Mouse (Mus musculus) subcutaneous adipose tissue, adult 2 months (tissue): ENCODE measurements around the gene Crocc. TPM values are rescaled to one million over a fixed set of nuclear protein-coding genes. Genes with fewer than 3 reads are reported as not detected.

Experiments used
- polyA plus RNA-seq: library from polyadenylated mRNA; depleted of rRNA; stranded (reverse); fragments of >200 nt; gene quantifications from 2 replicates; pipeline ENCODE4 v1.2.3, GENCODE M21; 2012; ENCODE audit warnings: low replicate concordance; rRNA removed

Gene Crocc
- polyA plus RNA-seq, result 5.8 and 16.5 TPM in 2 replicates

GRCm38 (mm10) chr4:141060426-141061301, at the start of gene Crocc:
Gene Crocc, minus strand, starts transcription at chr4:141060550.

GRCm38 (mm10) chr4:141088033-141088432, 27.7 kb upstream of the Crocc start, which contains the start of gene Spata21:
Gene Spata21, plus strand, starts transcription at chr4:141088333.

GRCm38 (mm10) chr4:141077681-141078509, 17.5 kb upstream of the Crocc start, which contains the start of gene Necap2:
Gene Necap2, minus strand, starts transcription at chr4:141078357.

GRCm38 (mm10) chr4:141010118-141010517, 50.2 kb downstream of the Crocc start, which contains the start of gene Mfap2:
Gene Mfap2, plus strand, starts transcription at chr4:141010418.

GRCm38 (mm10) chr4:140986711-140987395, 73.5 kb downstream of the Crocc start, which contains the start of gene Atp13a2:
Gene Atp13a2, plus strand, starts transcription at chr4:140986873.

Other genes starting within 250 kb of the Crocc start
- 0.10 and 0.15 TPM in 2 replicates for gene Padi3, start 249.9 kb downstream of the Crocc start, polyA plus RNA-seq
- gene Padi1, start 214.8 kb downstream of the Crocc start, polyA plus RNA-seq, result 0.14 and 14.8 TPM in 2 replicates
- gene Padi2, start 154.2 kb downstream of the Crocc start, polyA plus RNA-seq, result 1.3 and 13.8 TPM in 2 replicates
- gene Sdhb, start 99.3 kb downstream of the Crocc start, polyA plus RNA-seq, result 251 and 307 TPM in 2 replicates
- gene Atp13a2, start 73.7 kb downstream of the Crocc start, polyA plus RNA-seq, result 84.9 and 104 TPM in 2 replicates
- gene Mfap2, start 50.1 kb downstream of the Crocc start, polyA plus RNA-seq, result 56.0 and 312 TPM in 2 replicates
- gene Necap2, start 17.8 kb upstream of the Crocc start, polyA plus RNA-seq, result 72.8 and 84.0 TPM in 2 replicates
- gene Spata21, start 27.8 kb upstream of the Crocc start, polyA plus RNA-seq, result not detected in 2 replicates
- 39.8 and 60.3 TPM in 2 replicates for gene Szrd1, start 79.2 kb upstream of the Crocc start, polyA plus RNA-seq
- gene Fbxo42, start 87.4 kb upstream of the Crocc start, polyA plus RNA-seq, result 14.3 and 22.0 TPM in 2 replicates
- gene Rsg1, start 153.4 kb upstream of the Crocc start, polyA plus RNA-seq, result 1.8 and 4.3 TPM in 2 replicates
- 1.2 and 13.0 TPM in 2 replicates for gene Arhgef19, start 178.9 kb upstream of the Crocc start, polyA plus RNA-seq
- gene Epha2, start 240.7 kb upstream of the Crocc start, polyA plus RNA-seq, result 11.6 and 12.9 TPM in 2 replicates